Mouse (Mus musculus) c-Kit-negative CD71-positive TER-119-positive erythroid progenitor cells, embryonic 14.5 days (primary cell): ENCODE results near the gene Zbtb32.
A peak's percentile ranks its signal among the peaks of the same experiment; 100 is the strongest.

Experiments
- DNase-seq: peaks from one replicate; pipeline ENCODE4 v3.0.0-alpha.2; 2013; ENCODE audit warnings: low read depth, low spot score

The Zbtb32 gene

GRCm38 (mm10) chr7:30602583-30602982 is 3.9 kb upstream of the Zbtb32 start:
- no peak for DNase-seq

- DNase-seq, result no peak
These were observed 1.9 kb upstream of the Zbtb32 start for GRCm38 (mm10) chr7:30600651-30601050.

GRCm38 (mm10) chr7:30599933-30600353 is 1.2 kb upstream of the Zbtb32 start:
- DNase-seq, result peak; percentile 66

- DNase-seq, result no peak
These were observed 1.9 kb downstream of the Zbtb32 start for GRCm38 (mm10) chr7:30596811-30597210.

- no peak for DNase-seq
These were observed 2.6 kb downstream of the Zbtb32 start for GRCm38 (mm10) chr7:30596093-30596492.

- no peak for DNase-seq
These were observed 4.1 kb downstream of the Zbtb32 start for GRCm38 (mm10) chr7:30594510-30595024.

GRCm38 (mm10) chr7:30593579-30594509 is 4.9 kb downstream of the Zbtb32 start:
- DNase-seq, result no peak

GRCm38 (mm10) chr7:30592772-30593423 is 5.8 kb downstream of the Zbtb32 start:
- no peak for DNase-seq

GRCm38 (mm10) chr7:30591605-30591951 is 7.1 kb downstream of the Zbtb32 start:
- DNase-seq, result no peak

GRCm38 (mm10) chr7:30590927-30591604 is 7.6 kb downstream of the Zbtb32 start:
- no peak for DNase-seq

GRCm38 (mm10) chr7:30589435-30590301 is 9.0 kb downstream of the Zbtb32 start:
- peak; percentile 60 for DNase-seq

- peak; percentile 88 for DNase-seq
These were observed 9.9 kb downstream of the Zbtb32 start, which contains the start of gene Kmt2b for GRCm38 (mm10) chr7:30588676-30589434. Gene Kmt2b, minus strand, starts transcription at chr7:30588726.

GRCm38 (mm10) chr7:30587842-30588667 is 10.7 kb downstream of the Zbtb32 start:
- DNase-seq, result peak; percentile 36

GRCm38 (mm10) chr7:30586455-30587020 is 12.2 kb downstream of the Zbtb32 start:
- DNase-seq, result no peak

GRCm38 (mm10) chr7:30585170-30585569 is 13.5 kb downstream of the Zbtb32 start:
- DNase-seq, result no peak

GRCm38 (mm10) chr7:30584339-30584738 is 14.4 kb downstream of the Zbtb32 start:
- no peak for DNase-seq

GRCm38 (mm10) chr7:30581547-30581946 is 17.2 kb downstream of the Zbtb32 start:
- no peak for DNase-seq

GRCm38 (mm10) chr7:30579950-30580349 is 18.8 kb downstream of the Zbtb32 start:
- DNase-seq, result no peak

- no peak for DNase-seq
These were observed 25.7 kb downstream of the Zbtb32 start for GRCm38 (mm10) chr7:30572969-30573368.
